Mouse (Mus musculus): ENCODE results near the gene Ubqln1. TPM values are rescaled to one million over a fixed set of nuclear protein-coding genes. Genes with fewer than 3 reads are reported as not detected.

Ubqln1 gene
- polyA plus RNA-seq, 1 experiment from 2014 or later, result 59.5 TPM

DNA sequence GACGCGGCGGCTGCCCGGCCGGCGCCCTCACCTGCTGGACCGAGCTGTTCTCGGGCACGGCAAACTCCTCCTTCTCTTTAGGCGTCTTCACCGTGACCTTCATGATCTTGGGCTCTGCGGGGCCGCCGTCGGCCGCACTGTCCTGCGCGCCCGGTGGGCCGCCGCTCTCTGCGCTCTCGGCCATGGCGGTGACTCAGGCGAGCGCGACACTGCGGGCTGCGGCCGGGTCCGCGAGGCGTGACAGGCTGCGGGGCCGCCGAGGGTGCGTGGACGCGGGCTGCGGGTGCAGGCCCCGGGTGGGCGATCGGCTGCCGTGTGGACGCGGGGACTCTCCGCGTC is 231 bp downstream of the Ubqln1 start:
- Histone ChIP-seq H3K9ac (ENCODE audit: low read depth, low read length) (peak overlapping the region; percentile 97), H3K27me3 (replicated peaks; ENCODE audit: control insufficient read depth, insufficient read depth, low read length) (no peaks in the 10 kb centered on the region), H3K36me3 (ENCODE audit: control insufficient read depth, insufficient read depth) (no peaks in the 10 kb centered on the region), H3K4me1 (replicated peaks; ENCODE audit: control insufficient read depth, insufficient read depth, low read length) (no peaks in the 10 kb centered on the region), H3K27ac (ENCODE audit: low read depth, low read length) (peak overlapping the region; percentile 97), H3K9me3 (ENCODE audit: control insufficient read depth) (no peaks in the 10 kb centered on the region), H3K4me3 (ENCODE audit: low read depth, low read length) (peak overlapping the region; percentile 96), H3K4me2 (replicated peaks; ENCODE audit: low read depth) (peak overlapping the region; percentile 69)
- TF ChIP-seq CTCF (IDR thresholded peaks at IDR 0.05; ENCODE audit: low read depth), result no peak
- WGBS, result under 1% methylated on average over 48 of the region's 48 CpGs
- ATAC-seq, result peak; percentile 35

DNA sequence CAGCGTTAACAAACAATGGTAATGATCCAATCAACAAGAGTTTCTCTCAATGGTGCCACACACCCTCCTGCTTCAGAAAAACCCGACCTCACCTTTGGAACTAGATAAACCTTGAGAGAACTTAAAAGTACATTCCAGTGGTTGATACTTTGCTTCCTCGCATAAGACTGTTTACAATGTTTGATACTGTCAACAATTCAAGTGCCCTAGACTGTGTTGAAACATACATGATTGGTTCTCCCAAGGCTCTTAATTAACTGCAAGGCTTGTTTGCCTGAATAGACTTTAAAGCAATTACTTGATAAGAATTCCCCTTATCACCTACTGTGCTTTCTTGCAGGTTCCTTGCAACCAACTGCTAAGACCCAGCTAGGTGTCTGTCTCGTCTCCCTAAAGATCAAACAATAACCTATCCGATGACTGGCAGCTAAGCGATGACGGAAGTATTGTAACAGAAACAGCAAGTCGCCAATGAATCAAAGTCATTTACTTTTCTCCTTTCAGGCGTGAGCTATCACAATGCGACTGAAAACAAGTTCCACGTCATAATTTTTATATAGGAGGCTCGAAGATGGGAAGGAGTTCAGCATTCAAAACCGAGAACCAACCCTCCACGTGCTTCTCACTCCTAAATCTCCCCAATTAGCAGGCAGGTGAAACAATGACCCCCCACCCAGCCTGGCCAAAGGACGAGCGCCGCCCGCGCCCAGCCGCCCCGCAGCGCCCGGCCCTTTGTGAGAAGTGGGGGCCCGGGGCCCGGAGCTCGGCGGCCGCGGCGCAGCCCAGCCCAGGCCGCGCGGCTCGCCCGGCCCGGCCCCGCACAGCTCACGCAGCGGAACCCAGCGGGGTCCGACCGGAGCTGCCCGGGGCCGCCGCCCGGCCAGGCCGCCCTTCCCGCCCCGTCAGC is 854 bp downstream of the Ubqln1 start:
- no peak for TF ChIP-seq CTCF (IDR thresholded peaks at IDR 0.05; ENCODE audit: low read depth)
- Histone ChIP-seq H3K9ac (ENCODE audit: low read depth, low read length) (peak overlapping the region; percentile 97), H3K4me1 (replicated peaks; ENCODE audit: control insufficient read depth, insufficient read depth, low read length) (no peaks in the 10 kb centered on the region), H3K9me3 (ENCODE audit: control insufficient read depth) (no peaks in the 10 kb centered on the region), H3K27ac (ENCODE audit: low read depth, low read length) (peak overlapping the region; percentile 97), H3K4me3 (ENCODE audit: low read depth, low read length) (peak overlapping the region; percentile 96), H3K36me3 (ENCODE audit: control insufficient read depth, insufficient read depth) (no peaks in the 10 kb centered on the region), H3K4me2 (replicated peaks; ENCODE audit: low read depth) (peak overlapping the region; percentile 69), H3K27me3 (replicated peaks; ENCODE audit: control insufficient read depth, insufficient read depth, low read length) (no peaks in the 10 kb centered on the region)
- ATAC-seq, result peak; percentile 79
- WGBS, result 2% methylated on average over 46 of the region's 49 CpGs

DNA sequence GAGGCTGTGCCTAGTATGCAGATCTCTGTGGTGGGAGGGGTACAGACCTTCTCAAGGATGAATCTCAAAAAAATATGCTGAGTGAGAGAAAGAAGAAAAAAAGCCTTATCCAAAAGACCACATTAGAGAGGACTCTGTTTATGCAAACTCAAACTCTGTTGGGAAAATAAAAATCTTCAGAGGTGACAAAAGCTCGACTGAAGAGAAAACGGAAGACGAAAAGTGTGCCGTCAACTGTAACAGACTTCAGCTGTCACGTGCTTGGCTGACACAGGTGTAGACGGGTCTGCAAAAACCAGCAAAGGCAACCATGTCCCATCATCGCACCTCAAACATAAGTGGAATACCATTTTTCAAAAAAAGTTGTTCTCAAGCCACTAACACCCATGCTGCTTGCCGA is 1.7 kb downstream of the Ubqln1 start:
- Histone ChIP-seq H3K9me3 (ENCODE audit: control insufficient read depth) (no peaks in the 10 kb centered on the region), H3K4me2 (replicated peaks; ENCODE audit: low read depth) (peak overlapping the region; percentile 69), H3K9ac (ENCODE audit: low read depth, low read length) (no peak overlapping the region), H3K27me3 (replicated peaks; ENCODE audit: control insufficient read depth, insufficient read depth, low read length) (no peaks in the 10 kb centered on the region), H3K4me1 (replicated peaks; ENCODE audit: control insufficient read depth, insufficient read depth, low read length) (no peaks in the 10 kb centered on the region), H3K36me3 (ENCODE audit: control insufficient read depth, insufficient read depth) (no peaks in the 10 kb centered on the region), H3K27ac (ENCODE audit: low read depth, low read length) (0 out of 2 replicates have a peak overlapping the region, but pooled peaks have one; percentile 97), H3K4me3 (ENCODE audit: low read depth, low read length) (peak overlapping the region; percentile 96)
- ATAC-seq, result no peak
- 27% methylated on average over 8 of the region's 8 CpGs for WGBS
- no peak for TF ChIP-seq CTCF (IDR thresholded peaks at IDR 0.05; ENCODE audit: low read depth)

DNA sequence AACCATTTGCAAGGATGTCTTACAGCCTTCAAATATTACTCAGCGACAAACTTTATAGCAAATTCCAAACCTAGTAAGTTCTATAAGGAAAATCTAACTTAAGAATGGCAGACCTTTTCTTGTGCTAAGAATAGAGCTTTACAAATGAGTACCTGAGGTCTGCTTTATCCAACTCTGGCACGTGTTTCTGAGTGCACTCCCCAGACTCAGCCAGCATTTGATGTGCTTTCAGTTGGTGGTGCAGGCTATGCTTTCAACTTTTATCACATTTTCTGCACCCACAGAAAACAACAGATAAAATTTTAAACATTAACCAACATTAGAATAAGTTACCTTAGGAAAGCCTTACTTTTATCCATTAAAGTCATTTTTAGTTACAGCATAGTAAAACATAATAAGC is 2.9 kb downstream of the Ubqln1 start:
- no peak overlapping the region for H3K27ac ChIP-seq (ENCODE audit: low read depth, low read length)
- H3K4me2 ChIP-seq (replicated peaks; ENCODE audit: low read depth), result no peak overlapping the region
- TF ChIP-seq CTCF (IDR thresholded peaks at IDR 0.05; ENCODE audit: low read depth), result no peak
- no peak overlapping the region for H3K4me3 ChIP-seq (ENCODE audit: low read depth, low read length)
- H3K9me3 ChIP-seq (ENCODE audit: control insufficient read depth), result no peaks in the 10 kb centered on the region
- H3K4me1 ChIP-seq (replicated peaks; ENCODE audit: control insufficient read depth, insufficient read depth, low read length), result no peaks in the 10 kb centered on the region
- H3K9ac ChIP-seq (ENCODE audit: low read depth, low read length), result no peak overlapping the region
- H3K36me3 ChIP-seq (ENCODE audit: control insufficient read depth, insufficient read depth), result no peaks in the 10 kb centered on the region
- H3K27me3 ChIP-seq (replicated peaks; ENCODE audit: control insufficient read depth, insufficient read depth, low read length), result no peaks in the 10 kb centered on the region
- no peak for ATAC-seq
- 55% methylated on average over 2 of the region's 2 CpGs for WGBS

DNA sequence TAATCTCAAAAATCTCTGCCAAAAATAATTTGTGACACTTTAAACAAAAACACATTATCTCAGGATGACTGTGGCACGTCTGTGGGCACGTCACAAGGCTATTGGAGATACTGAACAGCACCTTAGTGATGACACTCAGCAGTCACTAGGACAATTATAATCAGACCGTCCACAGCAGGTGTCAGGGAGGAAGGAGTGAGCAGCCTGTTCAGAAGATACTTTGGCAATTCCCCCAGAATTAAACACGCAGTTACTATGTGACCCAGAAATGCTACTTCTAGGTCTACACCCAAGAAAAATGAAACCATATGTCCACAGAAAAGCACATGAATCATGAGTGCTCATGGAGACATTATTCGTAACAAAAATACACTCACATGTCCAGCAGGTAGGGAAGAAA is 5.0 kb downstream of the Ubqln1 start:
- ATAC-seq, result no peak
- TF ChIP-seq CTCF (IDR thresholded peaks at IDR 0.05; ENCODE audit: low read depth), result no peak
- no peaks in the 10 kb centered on the region for H3K27me3 ChIP-seq (replicated peaks; ENCODE audit: control insufficient read depth, insufficient read depth, low read length)
- no peak overlapping the region for H3K4me3 ChIP-seq (ENCODE audit: low read depth, low read length)
- H3K4me1 ChIP-seq (replicated peaks; ENCODE audit: control insufficient read depth, insufficient read depth, low read length), result no peaks in the 10 kb centered on the region
- no peaks in the 10 kb centered on the region for H3K9me3 ChIP-seq (ENCODE audit: control insufficient read depth)
- no peaks in the 10 kb centered on the region for H3K36me3 ChIP-seq (ENCODE audit: control insufficient read depth, insufficient read depth)
- H3K27ac ChIP-seq (ENCODE audit: low read depth, low read length), result no peak overlapping the region
- H3K9ac ChIP-seq (ENCODE audit: low read depth, low read length), result no peak overlapping the region
- H3K4me2 ChIP-seq (replicated peaks; ENCODE audit: low read depth), result no peak overlapping the region
- WGBS, result 58% methylated on average over 5 of the region's 5 CpGs

DNA sequence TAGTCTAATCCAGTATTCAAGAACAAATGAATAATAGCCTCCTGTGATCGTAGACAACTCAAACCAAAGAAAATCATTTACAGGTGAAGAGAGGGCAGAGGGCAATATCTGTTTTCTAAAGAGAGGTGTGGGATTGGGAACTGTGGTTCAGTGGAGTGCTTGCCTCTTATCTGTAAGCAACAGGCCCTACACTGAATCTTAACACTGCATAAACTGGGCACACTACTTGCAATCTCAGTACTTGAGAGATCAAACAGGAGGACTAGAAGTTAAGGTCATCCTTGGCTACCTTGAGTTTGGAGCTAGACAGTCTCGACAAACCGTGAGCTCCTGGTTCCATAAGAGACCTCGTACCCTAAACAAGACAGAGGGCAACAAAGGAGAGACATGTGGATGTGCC is 9.4 kb downstream of the Ubqln1 start:
- no peaks in the 10 kb centered on the region for H3K4me1 ChIP-seq (replicated peaks; ENCODE audit: control insufficient read depth, insufficient read depth, low read length)
- H3K36me3 ChIP-seq (ENCODE audit: control insufficient read depth, insufficient read depth), result no peaks in the 10 kb centered on the region
- no peak overlapping the region for H3K4me3 ChIP-seq (ENCODE audit: low read depth, low read length)
- no peak for TF ChIP-seq CTCF (IDR thresholded peaks at IDR 0.05; ENCODE audit: low read depth)
- no peaks in the 10 kb centered on the region for H3K9me3 ChIP-seq (ENCODE audit: control insufficient read depth)
- WGBS, result 75% methylated on average over 4 of the region's 4 CpGs
- no peak overlapping the region for H3K4me2 ChIP-seq (replicated peaks; ENCODE audit: low read depth)
- no peak overlapping the region for H3K9ac ChIP-seq (ENCODE audit: low read depth, low read length)
- ATAC-seq, result no peak
- H3K27me3 ChIP-seq (replicated peaks; ENCODE audit: control insufficient read depth, insufficient read depth, low read length), result no peaks in the 10 kb centered on the region
- no peak overlapping the region for H3K27ac ChIP-seq (ENCODE audit: low read depth, low read length)
